Mouse (Mus musculus): ENCODE measurements around the gene Coro1b.
A peak's percentile ranks its signal among the peaks of the same experiment; 100 is the strongest.

The Coro1b gene

GRCm38 (mm10) chr19:4162646-4163542 lies 14.5 kb downstream of the Coro1b start, which contains the start of gene Rps6kb2:
Gene Rps6kb2, minus strand, starts transcription at chr19:4163354.
- DNase-seq = peak; percentile 96 to 98

GRCm38 (mm10) chr19:4163543-4163887 lies 15.1 kb downstream of the Coro1b start:
- DNase-seq = no peak

- DNase-seq = no peak
These were observed 15.7 kb downstream of the Coro1b start for GRCm38 (mm10) chr19:4164100-4164499.

DNA sequence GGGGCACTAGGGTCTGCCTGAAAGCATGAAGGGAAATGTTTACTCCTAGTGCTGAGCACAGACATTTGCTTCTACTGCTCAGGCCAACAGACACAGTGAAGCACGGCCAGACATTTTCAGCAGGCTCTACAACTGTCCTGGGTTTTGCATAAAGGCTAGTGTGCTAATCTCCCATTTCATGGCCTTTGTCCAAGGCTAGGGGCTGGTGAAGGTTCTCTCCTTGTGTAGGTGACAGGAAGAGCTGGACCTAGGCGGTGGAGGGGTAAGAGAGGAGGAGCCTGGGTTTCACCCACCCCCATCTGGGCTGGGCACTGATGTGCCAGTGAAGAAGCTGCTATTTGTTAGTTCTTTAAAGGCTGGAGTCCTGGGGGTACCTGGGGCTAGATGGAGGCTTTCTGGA lies 16.3 kb downstream of the Coro1b start:
- DNase-seq = no peak

DNA sequence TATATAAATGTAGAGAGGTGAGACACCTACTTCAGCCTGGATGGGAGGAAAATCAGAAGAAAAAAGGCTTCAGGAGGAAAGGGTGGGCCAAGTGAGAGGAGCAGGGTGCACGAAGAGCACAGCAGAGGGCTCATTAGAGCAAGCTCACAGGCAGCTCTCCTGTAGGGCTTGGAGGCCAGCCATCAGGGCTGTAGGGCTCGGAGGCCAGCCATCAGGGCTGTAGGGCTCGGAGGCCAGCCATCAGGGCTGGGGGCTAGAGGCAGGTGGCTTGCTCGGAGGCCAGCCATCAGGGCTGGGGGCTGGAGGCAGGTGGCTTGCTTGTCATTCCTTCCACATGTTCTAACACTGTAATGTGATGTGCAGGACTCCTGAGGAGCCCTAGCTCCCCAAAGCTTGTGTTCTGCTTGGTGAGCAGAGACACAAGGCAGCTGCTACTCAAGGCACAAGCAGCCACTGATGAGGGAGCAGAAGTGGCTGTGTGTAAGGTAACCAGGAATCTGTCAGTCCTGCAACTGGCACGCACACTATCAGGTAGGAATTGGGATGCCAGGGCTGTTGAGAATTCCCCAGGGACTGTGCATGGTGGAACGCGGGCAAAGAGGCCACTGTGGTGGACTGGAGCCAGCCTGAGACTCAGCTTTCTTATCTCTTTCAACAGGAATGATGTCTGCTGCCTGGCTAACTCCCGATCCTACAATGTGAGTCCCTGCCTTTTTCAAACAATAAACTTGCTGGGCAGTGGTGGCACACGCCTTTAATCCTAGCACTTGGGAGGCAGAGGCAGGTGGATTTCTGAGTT lies 18.5 kb downstream of the Coro1b start:
- DNase-seq = no peak

GRCm38 (mm10) chr19:4169378-4169784 lies 21.0 kb downstream of the Coro1b start:
- DNase-seq = peak; percentile 99

GRCm38 (mm10) chr19:4169810-4170209 lies 21.4 kb downstream of the Coro1b start:
- DNase-seq = no peak

GRCm38 (mm10) chr19:4170723-4171392 lies 22.4 kb downstream of the Coro1b start:
- DNase-seq = no peak

DNA sequence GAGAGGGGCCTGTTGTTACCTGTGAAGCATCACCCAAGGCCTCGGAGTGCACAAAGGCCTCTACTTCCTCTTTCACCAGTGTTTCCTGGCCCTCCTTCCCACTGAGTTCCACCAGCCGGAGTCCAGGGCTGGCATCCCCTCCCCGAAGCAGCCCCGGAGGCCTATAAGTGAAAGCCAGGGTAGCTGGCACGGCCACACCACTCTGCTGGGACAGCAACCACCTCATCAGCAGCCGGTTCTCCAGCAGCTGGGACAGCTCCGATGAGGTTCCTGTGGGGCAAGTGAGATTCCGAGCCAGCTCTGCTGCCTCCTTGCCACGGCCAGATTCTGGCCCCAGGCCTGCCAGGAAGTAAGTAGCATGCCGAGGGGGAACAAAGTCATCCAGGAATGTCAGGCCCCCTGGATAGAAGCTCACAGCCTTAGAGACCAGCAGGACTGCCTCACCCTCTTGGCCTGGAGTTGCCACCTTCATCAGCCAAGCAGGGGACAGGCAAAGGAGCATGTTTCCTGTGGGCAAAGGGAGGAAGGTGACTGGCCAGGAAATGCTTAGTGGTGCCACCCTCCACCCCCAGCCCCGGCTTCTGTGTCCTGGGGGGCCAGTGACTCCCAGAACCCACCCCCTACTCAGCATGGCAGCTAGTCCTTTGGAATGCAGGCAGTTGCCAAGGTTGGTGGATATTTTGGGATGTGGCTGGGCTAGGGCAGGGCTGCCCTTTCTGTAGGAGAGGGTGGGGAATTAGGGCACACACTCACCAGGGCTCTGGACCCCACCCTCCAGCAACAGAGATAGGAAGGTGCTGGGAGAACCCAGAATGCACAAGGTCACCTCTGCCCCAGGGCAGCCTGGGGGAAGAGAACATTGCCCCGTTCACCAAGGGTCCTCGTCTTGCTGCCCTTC lies 23.2 kb downstream of the Coro1b start:
- DNase-seq = no peak

DNA sequence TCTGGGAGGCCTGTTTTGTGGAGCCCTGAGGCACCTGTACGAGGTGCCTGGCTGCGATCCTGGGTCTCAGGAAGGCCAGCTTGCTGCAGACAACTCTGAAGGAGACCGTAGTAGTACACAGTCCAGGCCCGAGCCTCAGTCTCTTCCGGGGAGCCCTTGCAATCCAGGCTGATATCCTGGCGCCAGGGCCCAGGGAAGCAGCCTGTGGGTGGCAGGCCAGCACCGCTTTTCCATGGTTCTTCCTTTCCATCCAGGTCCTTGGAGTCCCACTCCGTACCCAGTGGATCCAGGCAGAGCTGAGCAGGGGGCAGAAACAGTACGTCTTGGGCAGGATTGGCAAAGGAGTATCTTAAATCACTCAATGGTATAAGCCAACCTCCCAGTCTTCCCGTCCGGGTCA lies 24.5 kb downstream of the Coro1b start:
- DNase-seq = no peak

- no peak for DNase-seq
These were observed 27.0 kb downstream of the Coro1b start, which contains the start of gene Carns1 for GRCm38 (mm10) chr19:4175368-4175947. Gene Carns1, minus strand, starts transcription at chr19:4175479.

DNA sequence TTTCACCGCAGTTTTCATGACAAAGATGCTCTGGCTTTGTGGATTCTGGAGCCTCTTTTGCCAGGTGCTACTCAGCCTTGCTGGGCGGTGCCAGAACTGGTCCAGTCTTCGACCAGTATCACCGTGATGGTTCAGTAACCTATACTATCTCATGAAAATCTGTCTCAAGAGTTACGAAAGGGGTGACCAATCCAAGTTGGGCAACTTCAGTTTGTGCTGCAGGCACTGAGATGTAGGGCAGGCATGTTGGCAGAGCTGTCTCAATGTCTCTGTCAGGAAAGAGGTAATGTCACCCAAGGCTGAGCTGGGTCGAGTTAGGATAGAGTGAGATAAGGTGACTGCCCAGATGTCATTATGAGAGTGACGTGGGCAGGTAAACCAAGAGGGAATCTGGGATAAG lies 32.0 kb downstream of the Coro1b start:
- DNase-seq = no peak

- peak; percentile 76 to 78 for DNase-seq
These were observed 33.5 kb downstream of the Coro1b start for GRCm38 (mm10) chr19:4181892-4182291.

- DNase-seq = no peak
These were observed 35.3 kb downstream of the Coro1b start for GRCm38 (mm10) chr19:4183689-4184088.

DNA sequence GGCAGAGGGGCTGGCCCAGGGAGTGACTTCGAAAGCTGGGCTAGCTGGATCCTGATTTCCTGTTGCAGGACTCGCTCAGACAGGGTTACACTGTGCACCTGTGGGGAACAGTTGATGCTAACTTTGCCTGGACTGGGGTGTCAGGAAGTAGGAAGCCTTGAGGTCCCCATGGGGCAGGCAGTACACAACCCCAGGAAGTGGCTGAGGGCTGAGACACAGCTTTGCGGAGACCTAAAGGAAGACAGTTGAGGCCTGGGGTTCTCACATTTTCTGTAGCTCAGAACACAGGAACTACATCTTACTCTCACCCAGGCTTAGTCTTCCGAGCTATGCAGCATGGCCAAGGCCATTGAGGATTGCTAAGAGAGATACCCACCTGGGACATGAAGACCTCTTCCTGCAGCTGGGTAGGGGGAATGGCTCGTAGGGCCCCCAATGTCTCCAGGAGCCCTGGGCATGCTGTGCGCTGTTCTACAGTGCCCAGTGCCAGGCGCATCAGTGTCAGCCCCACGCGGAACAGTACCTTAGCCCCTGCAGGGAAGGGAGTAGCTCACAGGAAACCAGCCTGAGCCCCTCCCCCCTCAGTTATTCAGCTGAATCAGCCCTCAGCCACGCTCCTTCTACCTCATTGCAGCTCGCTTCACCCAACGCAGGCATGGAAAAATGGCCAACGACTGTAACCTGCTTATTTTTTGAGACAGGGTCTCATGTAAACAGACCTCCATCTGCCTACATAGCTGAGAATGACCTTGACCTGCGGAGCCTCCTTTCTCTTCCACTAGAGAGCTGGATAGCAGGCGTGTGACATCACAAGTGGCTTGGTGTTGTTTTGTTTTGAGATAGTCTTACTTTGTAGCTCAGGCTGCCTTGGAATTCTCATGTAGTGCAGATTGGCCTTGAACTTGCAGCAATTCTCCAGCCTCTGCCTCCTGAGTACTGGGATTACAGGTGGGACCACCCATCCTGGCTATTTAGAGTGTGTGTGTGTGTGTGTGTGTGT lies 36.9 kb downstream of the Coro1b start:
- DNase-seq = no peak

GRCm38 (mm10) chr19:4187303-4187702 lies 38.9 kb downstream of the Coro1b start:
- no peak for DNase-seq

DNA sequence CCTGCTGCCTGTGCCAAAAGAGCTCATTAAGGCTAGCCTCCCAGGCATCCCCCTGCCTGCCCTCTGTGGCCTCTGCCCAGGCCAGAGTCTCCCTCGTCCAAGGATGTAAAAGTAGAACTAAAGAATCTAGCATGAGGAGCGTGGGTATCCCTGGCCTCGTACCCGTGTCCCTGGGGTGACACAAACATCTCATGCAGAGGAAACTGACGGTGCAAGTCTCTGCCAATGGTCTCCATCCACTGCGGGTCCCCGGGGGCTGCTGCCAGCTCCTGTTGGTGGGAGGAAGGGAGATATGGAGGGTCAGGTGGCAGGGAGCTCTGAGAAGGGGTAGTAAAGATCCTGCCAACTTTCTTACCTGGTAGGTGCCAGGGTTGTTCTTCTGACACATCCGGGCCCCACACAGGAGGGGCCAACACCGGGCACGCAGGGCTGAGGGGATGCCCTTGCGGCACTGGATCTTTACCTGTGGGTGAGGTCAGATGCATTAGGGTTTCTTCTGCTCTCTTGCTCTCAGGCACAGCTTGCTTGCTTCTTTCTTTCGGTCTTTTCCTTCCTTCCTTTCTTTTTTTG lies 40.7 kb downstream of the Coro1b start:
- DNase-seq = no peak

- peak; percentile 66 for DNase-seq
These were observed 42.5 kb downstream of the Coro1b start, which contains the start of gene Tbc1d10c for GRCm38 (mm10) chr19:4190831-4191334. Gene Tbc1d10c, minus strand, starts transcription at chr19:4191284.

DNA sequence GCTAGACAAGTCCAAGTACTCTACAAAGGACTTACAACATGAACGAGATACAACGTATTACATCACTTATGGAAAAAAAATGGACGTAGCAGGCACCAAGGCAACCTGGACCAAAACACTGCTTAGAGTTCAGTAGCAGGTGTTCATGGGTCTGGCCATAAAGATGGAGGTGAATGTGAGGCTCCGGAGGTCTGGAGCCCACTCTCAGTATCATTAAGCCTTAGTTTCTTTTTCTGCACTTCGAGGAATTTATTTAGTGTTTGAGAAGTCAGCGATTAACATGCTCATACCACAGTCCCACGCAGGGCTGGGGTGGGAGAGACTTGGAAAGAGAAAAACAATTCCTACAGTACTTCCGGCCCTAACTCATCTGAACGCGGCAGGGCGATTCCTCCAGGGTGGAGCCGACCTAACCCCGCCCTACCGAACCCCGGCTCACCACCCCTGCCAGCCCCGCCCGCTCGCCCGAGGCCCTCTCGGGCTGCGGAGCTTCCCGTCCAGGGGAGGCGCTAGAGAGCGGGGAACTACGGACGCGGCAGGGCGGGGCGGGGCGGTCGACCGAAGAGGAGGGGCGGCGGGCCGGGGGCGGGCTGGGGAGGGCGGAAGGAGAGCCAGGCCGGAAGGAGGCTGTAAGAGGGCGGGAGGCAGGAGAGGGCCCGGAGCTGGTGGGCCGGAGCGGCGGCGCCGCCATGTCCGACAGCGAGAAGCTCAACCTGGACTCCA lies 43.3 kb downstream of the Coro1b start, which contains the start of gene Ppp1ca:
Gene Ppp1ca, plus strand, starts transcription at position 538 of the 723 bp plus-strand sequence.
- DNase-seq = peak; percentile 94 to 96
